In genomic region chr3:99657617-99658016, GRCm38 (mm10) we compare ENCODE assay signal across 25 mouse cellular contexts.
"Had no signal": no experiment of that assay in that cellular context is flagged by ENCODE, and none has a peak within 500 bp of the region (broad histone marks: within the 10 kb centered on the region; RNA-seq: fewer than 3 reads in every experiment).

No protein-coding gene starts in this region.

- H3K9ac ChIP-seq: forebrain, embryonic 15.5 days; forebrain, postnatal 0 days; heart, embryonic 13.5 days; heart, embryonic 15.5 days; hindbrain, embryonic 13.5 days; hindbrain, embryonic 15.5 days; kidney, embryonic 15.5 days had no signal

- H3K36me3 ChIP-seq: forebrain, embryonic 15.5 days; heart, embryonic 13.5 days; heart, embryonic 15.5 days; hindbrain, embryonic 13.5 days; hindbrain, embryonic 15.5 days; kidney, embryonic 15.5 days had no signal

- DNase-seq: forebrain, postnatal 0 days; gastrocnemius, postnatal 14 days; gastrocnemius, postnatal 36 days; heart, adult 11 months; heart, adult 2 months; heart, postnatal 14 days; heart, postnatal 36 days; kidney, adult 11 months; kidney, adult 2 months; kidney, adult 9 months; kidney, postnatal 14 days; kidney, postnatal 36 days; layer of hippocampus, adult 9-11 months; layer of hippocampus, postnatal 36 days; left cerebral cortex, postnatal 4 days had no signal

- H3K27me3 ChIP-seq: forebrain, embryonic 15.5 days; heart, embryonic 13.5 days; heart, embryonic 15.5 days; hindbrain, embryonic 13.5 days; hindbrain, embryonic 15.5 days; kidney, embryonic 15.5 days had no signal

- ATAC-seq: forebrain, embryonic 15.5 days; forebrain, postnatal 0 days; hindbrain, postnatal 0 days; intestine, embryonic 16.5 days had no signal

- H3K4me3 ChIP-seq: forebrain, embryonic 15.5 days; heart, adult 2 months; heart, embryonic 13.5 days; heart, embryonic 15.5 days; hindbrain, embryonic 13.5 days; hindbrain, embryonic 15.5 days; kidney, embryonic 15.5 days had no signal

- H3K9me3 ChIP-seq: forebrain, embryonic 15.5 days; heart, embryonic 13.5 days; heart, embryonic 15.5 days; hindbrain, embryonic 13.5 days; hindbrain, embryonic 15.5 days; kidney, embryonic 15.5 days had no signal

- H3K4me2 ChIP-seq: forebrain, embryonic 15.5 days; heart, embryonic 11.5 days; heart, embryonic 13.5 days; heart, embryonic 15.5 days; hindbrain, embryonic 13.5 days; hindbrain, embryonic 15.5 days; kidney, embryonic 15.5 days had no signal

- H3K27ac ChIP-seq: forebrain, embryonic 15.5 days; heart, adult 2 months; heart, embryonic 13.5 days; heart, embryonic 15.5 days; hindbrain, embryonic 13.5 days; hindbrain, embryonic 15.5 days; hindbrain, postnatal 0 days; kidney, embryonic 15.5 days; kidney, postnatal 0 days had no signal

- H3K4me1 ChIP-seq: forebrain, embryonic 15.5 days; heart, embryonic 13.5 days; heart, embryonic 15.5 days; hindbrain, embryonic 13.5 days; hindbrain, embryonic 15.5 days; kidney, embryonic 15.5 days had no signal
